Mouse (Mus musculus) gastrocnemius, adult 2 months (tissue): ENCODE results near the gene Pde4d. TPM values are rescaled to one million over a fixed set of nuclear protein-coding genes. Genes with fewer than 3 reads are reported as not detected.
A peak's percentile ranks its signal among the peaks of the same experiment; 100 is the strongest.

Source experiments
- DNase-seq: peaks from one replicate; pipeline ENCODE4 v3.0.0; 2022
- H3K27ac ChIP-seq: fragments of 200-600 bp; 2 replicates; pipeline ENCODE4 v1.8.1; 2022; ENCODE audit warnings: mild to moderate bottlenecking
- H3K4me3 ChIP-seq: fragments of 200-600 bp; 2 replicates; pipeline ENCODE4 v1.8.1; 2022; ENCODE audit warnings: mild to moderate bottlenecking, moderate library complexity
- CTCF ChIP-seq: fragments of 200-600 bp; IDR thresholded peaks from 2 replicates; pipeline ENCODE4 v1.8.1; 2022; ENCODE audit warnings: antibody characterized with exemption, mild to moderate bottlenecking, moderate library complexity
- intact Hi-C: fragments of 180-260 bp; cut with DNase I; formaldehyde crosslinking; loops from one replicate; pipeline ENCODE4 v1.15.1; 2025
- total RNA-seq, 2 experiments: library from RNA; stranded (reverse); gene quantifications; 2 replicates each; pipeline ENCODE4 v1.2.3; 2021

The Pde4d gene
- total RNA-seq, 2 experiments from 2014 or later, result 239 to 330 TPM

DNA sequence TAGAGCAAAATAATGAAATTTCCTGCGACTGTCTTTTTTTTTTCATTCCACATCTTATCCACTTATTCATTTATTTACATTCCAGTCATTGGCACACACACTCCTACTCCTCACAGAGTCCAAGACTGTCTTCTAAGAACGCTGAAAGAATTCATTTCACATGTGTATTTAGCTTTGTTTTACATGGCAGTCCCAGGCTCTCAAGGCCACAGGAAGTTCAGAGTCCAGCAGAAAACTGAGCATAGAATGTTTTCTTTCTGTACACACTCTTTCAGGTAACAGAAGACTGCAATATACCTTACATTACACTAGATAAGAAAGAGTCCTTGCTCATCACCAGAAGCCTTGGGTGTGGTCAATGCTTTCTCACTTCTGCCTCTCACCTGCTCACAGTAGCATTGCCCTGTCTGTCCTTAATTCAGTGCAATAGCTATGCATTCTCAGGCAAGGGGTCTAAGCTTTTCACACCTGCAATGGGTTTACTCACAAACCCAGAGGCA, 1169.5 kb downstream of the Pde4d start:
- H3K27ac ChIP-seq, result no peak overlapping the region
- H3K4me3 ChIP-seq, result no peak overlapping the region
- TF ChIP-seq CTCF, result no peak
- no peak for DNase-seq
- intact Hi-C loops, result loop anchor here (2.0 to 5.0 kb wide), 2 partner anchors 118 to 133 kb away; no protein-coding TSS in a partner anchor

DNA sequence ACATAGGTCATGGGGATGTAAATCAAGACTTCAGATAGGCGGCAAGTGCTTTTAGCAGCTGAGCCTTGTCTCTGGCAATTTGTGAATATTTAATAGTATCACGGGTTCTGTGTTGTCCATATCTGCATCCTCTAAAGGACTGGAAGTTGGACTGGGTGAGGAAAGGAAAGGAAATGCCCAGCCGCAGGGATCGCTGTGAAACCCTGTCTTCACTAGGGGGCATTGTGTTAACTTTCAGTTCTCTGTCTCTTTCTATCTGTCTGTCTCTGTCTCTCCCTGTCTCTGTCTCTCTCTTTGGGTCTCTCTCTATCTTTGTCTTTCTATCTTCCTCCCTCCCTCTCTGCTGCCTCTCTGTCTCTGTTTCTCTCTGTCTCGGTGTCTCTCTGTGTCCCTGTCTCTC, 1172.5 kb downstream of the Pde4d start:
- DNase-seq, result no peak
- H3K4me3 ChIP-seq, result no peak overlapping the region
- peak; percentile 41 for TF ChIP-seq CTCF
- intact Hi-C loops, result loop anchor here (10.0 kb wide), 1 partner anchor 283 kb away; no protein-coding TSS in a partner anchor
- no peak overlapping the region for H3K27ac ChIP-seq

DNA sequence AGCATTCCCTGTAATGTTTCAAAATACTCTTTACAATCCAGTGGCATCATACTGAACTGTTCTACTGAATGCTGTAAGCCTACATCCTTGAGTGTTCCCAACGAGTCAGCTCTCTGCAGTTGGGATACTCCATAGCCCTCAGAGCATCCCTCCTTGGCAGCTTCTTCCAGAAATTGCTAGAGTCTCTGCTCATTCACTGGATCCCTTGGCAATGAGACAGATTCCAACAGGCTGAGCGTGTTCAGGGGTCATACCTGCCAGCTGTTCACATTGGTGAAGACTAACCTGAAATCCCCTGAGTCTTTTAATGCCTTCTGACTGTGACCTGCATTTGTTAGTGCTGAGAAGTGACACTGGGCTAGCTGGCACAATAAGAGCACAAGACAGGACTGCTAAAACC, 1173.5 kb downstream of the Pde4d start:
- intact Hi-C loops, result loop anchor here (10.0 kb wide), 1 partner anchor 282 kb away; no protein-coding TSS in a partner anchor
- no peak overlapping the region for H3K27ac ChIP-seq
- H3K4me3 ChIP-seq, result no peak overlapping the region
- no peak for DNase-seq
- TF ChIP-seq CTCF, result no peak

DNA sequence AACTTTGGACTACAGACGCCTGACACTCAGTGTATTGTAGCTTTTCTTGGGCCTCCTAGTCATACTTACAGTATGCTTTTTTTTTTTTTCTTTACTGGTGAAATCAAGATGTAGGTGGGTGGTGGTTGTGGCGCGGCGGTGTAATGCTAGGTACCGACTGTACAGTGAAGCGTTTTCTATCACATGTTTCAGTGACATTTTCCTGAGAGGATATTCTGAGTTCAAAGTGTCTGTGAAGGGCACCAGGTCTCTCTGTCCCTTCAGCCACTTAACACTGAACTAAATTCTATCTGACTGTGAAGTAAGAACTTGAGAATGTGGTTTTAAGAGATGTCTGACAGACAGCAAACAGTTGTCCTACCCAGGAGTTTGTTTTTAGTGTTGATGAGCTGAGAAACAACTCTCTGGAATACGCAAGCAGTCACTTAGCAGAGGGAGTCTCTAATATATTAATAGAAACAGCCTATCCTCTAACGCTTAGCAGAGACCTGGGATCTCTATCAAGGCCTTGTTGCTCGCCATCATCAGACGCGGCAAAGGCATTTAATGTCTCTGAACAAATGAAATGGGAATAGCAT, 1175.1 kb downstream of the Pde4d start:
- no peak for DNase-seq
- Histone ChIP-seq H3K27ac (peak overlapping the region; percentile 75), H3K4me3 (0 out of 2 replicates have a peak overlapping the region, but pooled peaks have one; percentile 17)
- intact Hi-C loops, result loop anchor here (10.0 kb wide), 1 partner anchor 280 kb away; no protein-coding TSS in a partner anchor
- TF ChIP-seq CTCF, result no peak

DNA sequence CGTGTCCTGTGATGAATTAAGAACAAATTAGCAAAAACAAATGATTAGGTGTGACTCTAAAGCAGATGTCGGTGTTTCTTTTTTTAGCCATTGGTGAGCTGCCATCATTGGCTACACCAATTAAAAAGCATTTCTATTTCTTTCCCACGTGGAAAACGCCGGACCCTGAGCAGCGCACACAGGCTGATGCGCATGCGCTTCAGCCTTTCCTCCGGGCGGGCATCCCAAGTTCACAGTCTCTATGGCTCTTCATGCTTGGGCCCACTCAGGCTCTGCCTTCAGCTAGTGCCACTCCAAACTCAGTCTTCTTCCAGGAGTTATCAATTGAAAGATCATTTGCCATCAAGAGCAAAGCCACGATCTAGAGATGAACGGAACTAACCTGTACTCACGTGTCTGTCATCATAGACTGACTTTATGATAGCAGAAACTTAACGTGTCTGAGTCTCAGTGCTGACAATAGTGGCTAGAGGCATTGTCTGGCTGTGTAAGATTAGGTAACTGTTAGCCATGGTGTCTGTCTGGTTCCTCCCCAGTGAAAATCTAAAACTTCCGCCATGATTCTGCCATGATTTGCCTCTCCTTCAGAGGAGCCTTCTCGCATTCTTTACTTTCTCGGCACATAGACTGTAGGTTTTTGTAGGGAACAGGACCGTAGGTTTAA, 1175.8 kb downstream of the Pde4d start:
- peak overlapping the region; percentile 75 for H3K27ac ChIP-seq
- no peak for DNase-seq
- intact Hi-C loops, result loop anchor here (10.0 kb wide), 1 partner anchor 279 kb away; no protein-coding TSS in a partner anchor

DNA sequence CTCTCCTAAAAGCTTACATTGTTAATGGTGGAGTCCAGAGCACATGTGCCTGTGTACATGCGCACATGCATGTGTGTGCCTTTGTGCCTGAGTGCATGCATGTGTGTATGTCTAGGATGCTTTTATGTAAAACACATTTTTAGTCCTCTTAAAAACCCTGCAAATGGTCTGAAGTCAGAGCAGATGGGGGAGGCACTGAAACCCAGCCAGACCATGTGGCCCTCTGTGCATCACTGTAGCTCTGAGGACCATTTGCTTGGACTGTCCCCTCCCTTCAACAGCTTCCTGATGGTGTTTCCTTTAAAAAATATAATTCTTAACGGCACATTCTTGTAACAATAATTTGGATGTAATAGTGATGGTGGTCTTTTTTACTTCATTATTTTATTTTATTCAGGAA, 1177.5 kb downstream of the Pde4d start:
- no peak for DNase-seq
- intact Hi-C loops, result loop anchor here (10.0 kb wide), 1 partner anchor 278 kb away; no protein-coding TSS in a partner anchor
- H3K4me3 ChIP-seq, result no peak overlapping the region
- TF ChIP-seq CTCF, result no peak
- no peak overlapping the region for H3K27ac ChIP-seq

More for the DNA sequence above, 1175.8 kb downstream of the Pde4d start:
- no peak for TF ChIP-seq CTCF
- H3K4me3 ChIP-seq, result 0 out of 2 replicates have a peak overlapping the region, but pooled peaks have one; percentile 17

DNA sequence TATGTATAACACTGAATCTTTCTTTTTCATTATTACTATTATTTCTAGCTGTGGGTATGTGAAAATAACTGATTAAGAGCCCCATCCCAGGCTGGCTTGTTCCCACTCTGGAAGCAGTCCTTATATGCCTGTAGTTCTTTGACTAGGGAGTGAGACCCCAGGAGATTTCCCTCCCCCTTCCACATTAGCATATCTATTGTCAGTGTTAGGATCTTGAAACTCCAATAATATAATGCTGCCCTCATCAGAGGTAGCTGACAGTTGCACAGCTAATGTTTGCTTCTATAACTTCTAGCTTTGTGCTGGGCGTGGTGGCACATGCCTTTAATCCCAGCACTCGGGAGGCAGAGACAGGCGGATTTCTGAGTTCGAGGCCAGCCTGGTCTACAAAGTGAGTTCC, 1178.9 kb downstream of the Pde4d start:
- DNase-seq, result no peak
- Histone ChIP-seq H3K27ac (no peak overlapping the region), H3K4me3 (no peak overlapping the region)
- intact Hi-C loops, result loop anchor here (10.0 kb wide), 1 partner anchor 276 kb away; no protein-coding TSS in a partner anchor
- no peak for TF ChIP-seq CTCF

DNA sequence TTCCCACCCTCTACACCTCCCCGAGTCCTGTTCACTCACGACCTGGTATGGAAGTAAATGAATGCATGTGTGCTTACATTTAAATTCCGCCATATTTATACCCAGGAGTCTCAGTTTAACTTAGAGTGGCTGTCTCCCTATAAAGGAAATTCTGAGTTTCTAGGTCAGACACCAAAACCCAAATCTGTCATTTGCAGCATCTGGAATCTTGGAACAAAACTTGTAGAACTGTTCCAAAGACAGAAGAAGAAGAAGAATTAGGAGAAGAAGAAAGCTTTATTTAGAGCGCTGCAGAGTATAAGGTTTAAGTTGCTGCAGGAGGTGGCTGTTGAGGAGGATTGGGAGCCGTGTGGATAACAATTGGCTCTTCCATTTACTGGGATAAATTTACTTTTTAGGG, 1179.5 kb downstream of the Pde4d start:
- DNase-seq, result no peak
- intact Hi-C loops, result loop anchor here (10.0 kb wide), 1 partner anchor 276 kb away; no protein-coding TSS in a partner anchor

DNA sequence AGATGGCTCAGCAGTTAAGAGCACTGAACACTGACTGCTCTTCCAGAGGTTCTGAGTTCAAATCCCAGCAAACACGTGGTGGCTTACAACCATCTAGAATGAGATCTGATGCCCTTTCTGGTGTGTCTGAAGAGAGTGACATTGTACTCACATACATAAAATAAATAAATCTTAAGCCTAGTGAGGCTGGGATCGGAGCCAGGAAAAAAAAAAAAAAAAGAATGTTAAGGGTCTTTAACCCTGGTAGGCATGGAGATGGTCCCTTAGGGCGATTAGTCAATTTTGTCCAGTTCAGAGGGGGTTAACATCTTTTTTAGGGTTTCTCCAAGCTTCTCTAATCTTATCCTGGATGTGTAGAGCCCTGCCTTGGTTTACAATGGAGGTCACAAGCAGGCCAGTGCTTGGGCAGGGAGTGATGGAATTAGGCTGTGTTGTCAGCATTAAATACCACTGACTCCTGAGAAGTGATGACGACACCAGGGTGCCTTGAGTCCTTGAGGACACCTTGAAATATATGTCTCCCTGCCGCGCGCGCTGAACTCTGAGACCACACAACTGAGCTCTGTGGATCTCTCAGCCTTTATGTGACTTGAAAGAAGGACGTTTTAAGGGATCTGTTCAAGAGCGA, 1181.8 kb downstream of the Pde4d start:
- no peak overlapping the region for H3K4me3 ChIP-seq

More for the DNA sequence above, 1179.5 kb downstream of the Pde4d start:
- H3K4me3 ChIP-seq, result no peak overlapping the region
- TF ChIP-seq CTCF, result no peak
- H3K27ac ChIP-seq, result no peak overlapping the region; the same call in 1 of the 2 replicates

DNA sequence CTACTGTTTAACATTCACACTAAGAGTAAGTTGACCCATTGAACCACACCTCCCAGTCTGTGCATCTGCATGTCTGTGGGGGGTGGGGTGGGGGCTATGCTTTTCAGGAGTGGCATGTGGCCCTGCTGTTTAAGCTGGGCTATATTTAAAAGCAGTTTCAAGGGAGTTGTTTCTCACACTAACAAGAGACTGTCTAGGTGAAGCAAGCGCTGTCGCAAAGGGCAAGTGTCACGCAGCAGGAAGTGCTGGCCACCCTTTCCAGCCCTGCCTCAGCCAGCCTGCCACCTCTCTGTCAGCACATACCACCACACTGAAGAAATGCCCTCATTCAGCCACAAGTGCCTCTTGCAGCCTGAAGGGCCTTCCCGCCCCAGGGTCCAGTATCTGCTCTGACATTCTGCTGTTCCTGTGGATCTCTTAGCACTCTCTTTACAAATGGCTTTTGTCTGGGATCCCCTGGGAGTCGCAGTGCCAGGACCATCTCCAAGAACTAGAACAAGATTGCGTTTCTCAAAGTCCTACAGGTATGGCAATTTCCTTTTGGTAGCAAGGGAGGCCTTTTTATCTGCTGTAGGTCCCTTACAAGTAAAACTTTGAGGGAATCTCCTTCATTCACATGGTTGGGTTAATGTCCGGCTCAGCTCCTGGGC, 1182.8 kb downstream of the Pde4d start:
- H3K4me3 ChIP-seq, result peak overlapping the region; percentile 68
- DNase-seq, result peak; percentile 85
- peak; percentile 12; the same call in 1 of the 2 replicates for TF ChIP-seq CTCF
- intact Hi-C loops, result loop anchor here (5.0 kb wide), 3 partner anchors 35 to 105 kb away; no protein-coding TSS in a partner anchor
- peak overlapping the region; percentile 90 for H3K27ac ChIP-seq

More for the DNA sequence above, 1181.8 kb downstream of the Pde4d start:
- no peak for TF ChIP-seq CTCF
- peak overlapping the region; percentile 90 for H3K27ac ChIP-seq
- DNase-seq, result no peak
- intact Hi-C loops, result loop anchor here (5.0 kb wide), 3 partner anchors 36 to 106 kb away; no protein-coding TSS in a partner anchor

DNA sequence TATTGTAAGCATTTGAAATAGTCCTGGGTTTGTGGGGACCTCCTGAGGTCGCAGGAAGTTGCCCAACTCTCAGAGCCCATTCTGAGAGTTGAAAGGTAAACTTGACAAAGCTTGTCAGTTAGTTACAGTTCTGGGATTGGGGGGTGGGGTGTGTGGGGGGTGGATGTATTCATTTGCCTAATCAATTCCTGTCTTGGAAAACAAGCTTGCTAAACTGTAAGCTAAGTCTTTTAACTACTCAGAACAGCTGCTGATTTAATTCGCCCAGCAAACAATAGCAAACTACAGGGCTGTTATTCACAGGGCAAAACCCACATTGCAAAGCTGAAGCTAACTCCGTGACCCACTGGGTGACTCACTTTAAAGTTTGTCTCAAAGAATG, 1183.3 kb downstream of the Pde4d start:
- TF ChIP-seq CTCF, result no peak
- Histone ChIP-seq H3K27ac (peak overlapping the region; percentile 90), H3K4me3 (peak overlapping the region; percentile 68)
- intact Hi-C loops, result loop anchor here (5.0 kb wide), 3 partner anchors 34 to 104 kb away; no protein-coding TSS in a partner anchor
- DNase-seq, result no peak
